Mouse (Mus musculus): Measurements from ENCODE around the gene Cyp4a12b. TPM values are rescaled to one million over a fixed set of nuclear protein-coding genes. Genes with fewer than 3 reads are reported as not detected.
A peak's percentile ranks its signal among the peaks of the same experiment; 100 is the strongest.
"Not testable (repeated sequence)": the region's sequence is repeated elsewhere in the genome, so short reads cannot be mapped to it uniquely, and the experiment has no call there.

Gene Cyp4a12b
- not detected for total RNA-seq (2021)
- long read RNA-seq = 0 reads

DNA sequence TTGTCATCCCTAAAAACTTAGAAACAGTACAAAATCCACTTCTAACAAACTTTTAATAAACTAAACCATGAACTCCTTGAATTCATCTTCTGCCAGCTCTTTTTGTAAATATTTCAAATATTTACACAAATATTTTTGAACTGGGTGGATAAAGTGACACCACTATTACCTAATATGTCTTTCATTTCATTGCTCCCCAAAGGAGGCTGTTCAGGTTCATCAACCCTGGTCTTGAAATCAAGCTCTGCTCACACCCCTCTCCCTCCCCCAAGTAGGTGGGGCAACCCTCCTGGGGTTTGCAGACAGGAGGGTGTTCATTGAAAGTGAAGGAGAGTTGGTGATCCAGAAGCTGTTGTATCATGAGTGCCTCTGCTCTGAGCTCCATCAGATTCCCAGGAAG is at the start of gene Cyp4a12b:
Gene Cyp4a12b, plus strand, starts transcription at position 301 of the 400 bp plus-strand sequence.
- not testable (repeated sequence) for DNase-seq (ENCODE audit: low spot score in 2 of 2)

DNA sequence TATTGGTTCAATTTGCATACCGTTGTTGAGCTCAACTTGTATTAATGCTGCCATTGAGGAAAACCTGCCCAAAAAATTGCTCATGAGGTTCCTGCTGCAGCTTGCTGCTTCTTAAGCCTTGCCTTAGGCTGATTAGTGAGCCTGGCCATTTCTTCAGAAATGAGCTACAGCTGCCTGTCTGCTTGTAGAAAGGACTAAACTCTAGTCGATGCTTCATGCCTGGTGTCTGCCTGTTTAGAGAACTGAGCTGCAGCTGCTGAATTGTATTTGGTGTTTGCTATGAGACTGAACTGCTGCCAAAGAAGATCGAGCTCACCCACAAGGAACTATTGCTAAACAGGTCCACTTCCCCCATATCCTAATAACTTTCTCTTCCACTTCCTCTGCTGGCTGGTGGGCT is 45.8 kb upstream of the Cyp4a12b start:
- not testable (repeated sequence) for DNase-seq (ENCODE audit: low spot score in 2 of 2)

DNA sequence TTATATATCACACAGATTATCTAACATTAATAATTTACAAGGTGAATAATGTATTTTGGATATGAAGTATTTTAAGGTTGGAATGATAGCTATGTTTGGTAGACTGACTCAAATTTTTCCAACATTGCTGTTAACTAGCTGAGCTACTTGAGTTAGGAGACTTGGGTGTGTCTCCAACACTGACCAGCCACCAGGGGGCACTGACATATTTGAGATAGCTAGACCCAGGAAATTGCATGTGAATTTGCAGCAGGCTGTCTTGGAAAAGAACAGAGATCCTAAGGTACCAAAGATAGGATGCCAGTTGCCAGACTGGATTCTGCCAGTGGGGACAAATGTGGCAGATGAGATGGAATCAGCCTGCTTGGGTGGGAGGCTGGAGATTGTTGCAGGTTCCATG is 43.4 kb upstream of the Cyp4a12b start:
- DNase-seq (ENCODE audit: low spot score in 2 of 2) = peak in 1 of 2 experiments; percentile 9

DNA sequence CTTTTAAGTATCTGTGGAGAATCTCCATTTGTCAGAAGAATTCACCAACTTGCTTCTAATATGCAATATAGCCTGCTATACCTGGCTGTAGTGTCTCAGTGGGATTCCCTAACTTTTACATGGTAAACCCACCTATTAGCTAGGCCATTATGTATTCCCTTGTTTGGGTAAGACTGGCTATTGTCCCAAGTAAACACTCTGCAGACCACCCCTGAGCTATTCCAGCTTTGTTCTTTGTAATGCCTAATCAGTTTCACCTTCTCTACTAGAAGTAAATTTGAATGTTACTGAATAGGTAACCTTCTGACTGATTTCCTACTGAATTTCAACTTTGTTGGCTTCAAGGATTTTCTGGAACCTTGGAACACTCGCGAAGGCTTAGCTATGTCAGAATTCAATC is 15.2 kb upstream of the Cyp4a12b start:
- DNase-seq (ENCODE audit: low spot score in 2 of 2) = not testable (repeated sequence)

DNA sequence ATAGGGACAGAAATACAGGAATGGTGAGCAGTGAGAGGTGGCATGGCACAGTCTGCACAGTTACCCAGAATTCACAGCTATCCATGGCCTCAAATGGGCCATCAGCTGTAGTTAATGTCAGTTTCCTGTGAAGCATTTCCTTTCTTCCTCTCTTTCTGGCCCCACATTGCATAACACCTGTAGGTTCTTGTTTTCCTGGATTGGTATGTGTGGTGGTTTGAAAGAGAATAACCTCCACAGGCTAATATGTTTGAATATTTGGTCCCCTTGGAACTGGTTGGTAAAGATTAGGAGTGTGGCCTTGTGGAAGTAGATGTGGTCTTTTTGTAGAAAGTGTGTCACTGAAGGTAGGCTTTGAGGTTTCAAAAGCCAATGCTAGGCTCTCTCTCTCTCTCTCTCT is 14.5 kb upstream of the Cyp4a12b start:
- not testable (repeated sequence) for DNase-seq (ENCODE audit: low spot score in 2 of 2)

DNA sequence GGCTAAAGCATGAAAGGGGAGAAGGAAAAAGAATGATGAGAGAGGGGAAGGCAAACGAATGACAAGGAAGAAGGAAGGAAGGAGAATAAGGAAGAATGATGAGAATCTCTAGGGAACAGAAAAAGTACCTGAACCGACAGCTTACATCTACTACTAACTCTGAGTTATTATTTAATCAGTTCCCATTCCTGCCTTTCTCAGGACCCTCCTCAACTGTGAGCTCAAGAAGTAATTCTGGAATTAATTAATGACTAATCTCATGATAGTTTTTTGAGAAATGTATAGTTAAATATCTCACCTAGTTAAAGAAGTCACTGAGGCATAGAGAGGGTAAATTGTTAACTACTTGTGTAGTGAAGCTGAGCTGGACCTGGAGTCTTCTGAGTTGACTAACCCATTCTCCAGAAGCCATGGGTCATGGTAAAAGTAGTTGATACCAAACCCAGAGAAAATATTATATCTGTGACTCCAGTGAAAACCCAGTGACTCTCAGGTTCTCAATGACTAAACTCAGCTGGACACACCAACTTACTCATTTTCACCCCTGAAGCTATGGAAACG is 39.2 kb downstream of the Cyp4a12b start:
- no peak for DNase-seq (ENCODE audit: low spot score in 2 of 2)

DNA sequence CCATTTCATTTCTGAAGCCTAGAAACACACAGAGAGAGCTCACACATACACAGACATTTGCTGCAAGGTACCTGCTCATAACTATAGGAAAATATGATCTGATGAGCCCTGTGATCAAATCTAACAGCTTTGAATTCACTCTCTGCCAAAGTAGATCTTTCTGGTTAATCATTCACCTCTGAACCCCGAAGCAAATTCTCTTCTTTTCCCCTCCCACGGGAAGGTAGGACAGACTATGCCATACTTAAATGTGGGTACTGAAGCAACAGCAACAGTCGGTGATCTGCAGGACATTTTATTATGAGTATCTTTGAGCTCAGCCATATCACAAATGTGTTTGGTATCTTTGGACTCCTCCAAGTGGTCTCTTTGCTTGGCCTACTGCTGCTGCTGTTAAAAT is 40.9 kb downstream of the Cyp4a12b start, which contains the start of gene Cyp4a30b:
Gene Cyp4a30b, plus strand, starts transcription at position 301 of the 400 bp plus-strand sequence.
- DNase-seq (ENCODE audit: low spot score in 2 of 2) = no peak

DNA sequence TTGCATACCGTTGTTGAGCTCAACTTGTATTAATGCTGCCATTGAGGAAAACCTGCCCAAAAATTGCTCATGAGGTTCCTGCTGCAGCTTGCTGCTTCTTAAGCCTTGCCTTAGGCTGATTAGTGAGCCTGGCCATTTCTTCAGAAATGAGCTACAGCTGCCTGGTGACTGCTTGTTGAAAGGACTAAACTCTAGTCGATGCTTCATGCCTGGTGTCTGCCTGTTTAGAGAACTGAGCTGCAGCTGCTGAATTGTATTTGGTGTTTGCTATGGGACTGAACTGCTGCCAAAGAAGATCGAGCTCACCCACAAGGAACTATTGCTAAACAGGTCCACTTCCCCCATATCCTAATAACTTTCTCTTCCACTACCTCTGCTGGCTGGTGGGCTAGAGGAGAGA is 62.2 kb downstream of the Cyp4a12b start:
- DNase-seq (ENCODE audit: low spot score in 2 of 2) = not testable (repeated sequence)

DNA sequence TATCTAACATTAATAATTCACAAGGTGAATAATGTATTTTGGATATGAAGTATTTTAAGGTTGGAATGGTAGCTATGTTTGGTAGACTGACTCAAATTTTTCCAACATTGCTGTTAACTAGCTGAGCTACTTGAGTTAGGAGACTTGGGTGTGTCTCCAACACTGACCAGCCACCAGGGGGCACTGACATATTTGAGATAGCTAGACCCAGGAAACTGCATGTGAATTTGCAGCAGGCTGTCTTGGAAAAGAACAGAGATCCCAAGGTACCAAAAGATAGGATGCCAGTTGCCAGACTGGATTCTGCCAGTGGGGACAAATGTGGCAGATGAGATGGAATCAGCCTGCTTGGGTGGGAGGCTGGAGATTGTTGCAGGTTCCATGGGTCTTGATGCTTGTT is 64.6 kb downstream of the Cyp4a12b start:
- DNase-seq (ENCODE audit: low spot score in 2 of 2) = not testable (repeated sequence)

DNA sequence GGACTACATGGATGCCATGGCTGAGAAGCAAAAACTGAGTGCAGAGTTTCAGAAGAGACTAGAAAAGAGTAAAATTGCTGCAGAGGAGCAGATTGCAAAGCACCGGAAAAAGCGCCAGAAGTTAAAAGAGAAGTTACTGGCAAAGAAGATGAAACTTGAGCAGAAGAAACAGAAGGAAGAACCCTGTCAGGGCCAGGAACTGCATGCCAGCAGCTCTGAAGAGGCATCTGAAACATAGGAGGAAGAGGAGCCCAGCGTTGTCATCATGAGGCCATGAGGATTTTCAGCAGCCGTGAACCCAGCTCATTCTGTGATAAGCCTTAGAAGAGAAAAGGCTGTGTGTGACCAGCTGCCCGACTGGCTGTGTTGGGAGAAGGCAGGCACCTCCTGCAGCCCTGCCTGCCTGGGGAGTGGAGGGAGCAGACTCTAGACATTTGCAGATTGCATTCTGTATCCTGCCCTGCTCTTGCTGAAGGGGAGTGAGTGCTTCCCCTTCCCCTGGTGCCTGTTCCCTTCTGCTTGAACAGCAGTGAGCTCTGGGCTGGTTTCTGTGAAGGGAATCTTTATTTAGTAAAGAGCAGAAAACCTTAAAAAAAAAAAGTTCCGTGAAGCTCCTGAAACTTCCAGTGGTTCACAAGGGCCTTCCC is 69.7 kb downstream of the Cyp4a12b start:
- no peak for DNase-seq (ENCODE audit: low spot score in 2 of 2)

Other genes with a start within 250 kb of the Cyp4a12b start
- gene Cyp4a29, start 169.5 kb upstream of the Cyp4a12b start, total RNA-seq (2021) = not detected
- not detected for gene Cyp4a12a, start 112.6 kb upstream of the Cyp4a12b start, total RNA-seq (2021)
- gene Cyp4a30b, start 41.0 kb downstream of the Cyp4a12b start, total RNA-seq (2021) = not detected
- not detected for gene Cyp4a14, start 84.5 kb downstream of the Cyp4a12b start, total RNA-seq (2021)
- gene Cyp4a10, start 106.6 kb downstream of the Cyp4a12b start, total RNA-seq (2021) = not detected
- gene Cyp4a31, start 152.0 kb downstream of the Cyp4a12b start, total RNA-seq (2021) = not detected
- gene Cyp4a32, start 189.3 kb downstream of the Cyp4a12b start, total RNA-seq (2021) = not detected
- 1 to 10 TPM; 2.1 to 2.7 TPM for gene Cyp4b1, start 236.1 kb downstream of the Cyp4a12b start, total RNA-seq (2021)

Measured in layer of hippocampus, postnatal 10 days (tissue).